Mouse (Mus musculus): ENCODE measurements around the gene Agpat1. TPM values are rescaled to one million over a fixed set of nuclear protein-coding genes. Genes with fewer than 3 reads are reported as not detected.

Gene Agpat1
- polyA plus RNA-seq, 2 experiments = 19.0 to 35.9 TPM

DNA sequence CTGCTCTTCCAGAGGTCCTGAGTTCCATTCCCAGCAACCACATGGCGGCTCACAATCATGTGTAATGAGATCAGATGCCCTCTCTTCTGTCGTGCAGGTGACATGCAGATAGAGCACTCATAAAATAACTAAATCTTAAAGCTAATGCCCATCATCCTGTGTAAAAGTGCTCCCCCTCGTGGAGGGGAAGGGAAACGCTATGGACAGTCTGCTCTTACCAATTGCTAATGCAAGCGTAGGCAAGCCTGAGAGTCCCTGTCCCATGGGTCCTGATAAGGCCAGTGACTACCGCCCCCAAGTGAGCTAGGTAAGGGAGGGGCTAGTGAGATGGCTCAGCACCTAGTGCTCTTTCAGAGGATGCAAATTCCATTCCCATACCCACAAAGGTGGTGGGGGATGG is 14.9 kb downstream of the Agpat1 start:
- Histone ChIP-seq H3K27ac (no peak overlapping the region), H3K9me3 (ENCODE audit: control insufficient read depth, low read length) (no peaks in the 10 kb centered on the region), H3K4me3 (ENCODE audit: insufficient read depth in 1 of 2, low read depth in 2 of 2, low read length in 2 of 2) (no peak overlapping the region), H3K4me1 (replicated peaks; ENCODE audit: control insufficient read depth in 2 of 2, insufficient read depth in 2 of 2, low read length in 1 of 2) (peaks cover 4% of the 10 kb centered on the region in 2 experiments; a peak in 2 of 4 replicates), H3K9ac (replicated peaks) (no peak overlapping the region), H3K36me3 (replicated peaks; ENCODE audit: control insufficient read depth, insufficient read depth, low read depth) (no peaks in the 10 kb centered on the region; the same call in 1 of the 2 replicates), H3K4me2 (ENCODE audit: low read depth) (no peak overlapping the region), H3K27me3 (ENCODE audit: control insufficient read depth, insufficient read depth, low read length) (no peaks in the 10 kb centered on the region)
- 4% methylated on average over 6 of the region's 6 CpGs for WGBS (ENCODE audit: insufficient replicate concordance)
- TF ChIP-seq EP300 (IDR thresholded peaks at IDR 0.05; ENCODE audit: low read depth) = no peak; the same call in 1 of the 2 replicates
- TF ChIP-seq CTCF (IDR thresholded peaks at IDR 0.05; ENCODE audit: low read depth) = peak; percentile 96
- DNase-seq (ENCODE audit: low read depth in 3 of 3, low spot score in 3 of 3) (peak; percentile 59 to 69 (median 68)), ATAC-seq (ENCODE audit: insufficient read depth) (peak; percentile 50)

GRCm38 (mm10) chr17:34621006-34621405 is 16.9 kb downstream of the Agpat1 start:
- Histone ChIP-seq H3K27ac (no peak overlapping the region), H3K9ac (replicated peaks) (no peak overlapping the region), H3K4me2 (ENCODE audit: low read depth) (no peak overlapping the region), H3K9me3 (ENCODE audit: control insufficient read depth, low read length) (no peaks in the 10 kb centered on the region), H3K36me3 (replicated peaks; ENCODE audit: control insufficient read depth, insufficient read depth, low read depth) (no peaks in the 10 kb centered on the region; the same call in 1 of the 2 replicates), H3K27me3 (ENCODE audit: control insufficient read depth, insufficient read depth, low read length) (no peaks in the 10 kb centered on the region), H3K4me3 (ENCODE audit: insufficient read depth in 1 of 2, low read depth in 2 of 2, low read length in 2 of 2) (no peak overlapping the region), H3K4me1 (replicated peaks; ENCODE audit: control insufficient read depth in 2 of 2, insufficient read depth in 2 of 2, low read length in 1 of 2) (peaks cover 4% of the 10 kb centered on the region in 2 experiments; a peak in 3 of 4 replicates)
- DNase-seq (ENCODE audit: low read depth in 3 of 3, low spot score in 3 of 3) (no peak), ATAC-seq (ENCODE audit: insufficient read depth) (no peak)
- TF ChIP-seq EP300 (IDR thresholded peaks at IDR 0.05; ENCODE audit: low read depth) (no peak), CTCF (IDR thresholded peaks at IDR 0.05; ENCODE audit: low read depth) (no peak)
- 78% methylated on average over 8 of the region's 8 CpGs for WGBS (ENCODE audit: insufficient replicate concordance)

DNA sequence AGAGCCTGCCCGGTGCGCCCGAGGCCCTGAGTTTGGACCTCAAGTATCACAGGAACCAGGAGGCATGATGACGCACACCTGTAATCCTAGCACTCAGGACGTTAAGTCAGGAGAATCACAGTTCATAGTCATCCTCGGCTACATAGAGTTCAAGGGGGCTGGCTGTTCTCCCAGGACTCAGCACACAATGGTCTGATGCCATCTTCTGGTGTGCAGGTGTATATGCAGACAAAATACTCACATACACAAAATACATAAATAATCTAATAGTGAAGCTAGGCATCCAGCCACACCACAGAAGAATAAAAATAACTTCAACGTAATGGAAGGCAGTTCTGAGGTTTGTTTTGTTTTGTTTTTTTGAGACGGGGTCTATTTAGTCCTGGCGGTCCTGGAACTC is 19.1 kb downstream of the Agpat1 start:
- TF ChIP-seq EP300 (IDR thresholded peaks at IDR 0.05; ENCODE audit: low read depth) (no peak), CTCF (IDR thresholded peaks at IDR 0.05; ENCODE audit: low read depth) (peak; percentile 38)
- no peak for ATAC-seq (ENCODE audit: insufficient read depth)
- H3K9ac ChIP-seq (replicated peaks) = no peak overlapping the region
- no peak overlapping the region for H3K4me2 ChIP-seq (ENCODE audit: low read depth)
- H3K4me3 ChIP-seq (ENCODE audit: insufficient read depth in 1 of 2, low read depth in 2 of 2, low read length in 2 of 2) = no peak overlapping the region
- 75% methylated on average over 9 of the region's 9 CpGs for WGBS (ENCODE audit: insufficient replicate concordance)
- no peak overlapping the region for H3K27ac ChIP-seq
- H3K27me3 ChIP-seq (ENCODE audit: control insufficient read depth, insufficient read depth, low read length) = peaks cover 3% of the 10 kb centered on the region
- no peaks in the 10 kb centered on the region; the same call in 1 of the 2 replicates for H3K36me3 ChIP-seq (replicated peaks; ENCODE audit: control insufficient read depth, insufficient read depth, low read depth)
- H3K4me1 ChIP-seq (replicated peaks; ENCODE audit: control insufficient read depth in 2 of 2, insufficient read depth in 2 of 2, low read length in 1 of 2) = peaks cover 4 to 9% of the 10 kb centered on the region in 2 experiments
- no peak for DNase-seq (ENCODE audit: low read depth in 3 of 3, low spot score in 3 of 3)
- no peaks in the 10 kb centered on the region for H3K9me3 ChIP-seq (ENCODE audit: control insufficient read depth, low read length)

DNA sequence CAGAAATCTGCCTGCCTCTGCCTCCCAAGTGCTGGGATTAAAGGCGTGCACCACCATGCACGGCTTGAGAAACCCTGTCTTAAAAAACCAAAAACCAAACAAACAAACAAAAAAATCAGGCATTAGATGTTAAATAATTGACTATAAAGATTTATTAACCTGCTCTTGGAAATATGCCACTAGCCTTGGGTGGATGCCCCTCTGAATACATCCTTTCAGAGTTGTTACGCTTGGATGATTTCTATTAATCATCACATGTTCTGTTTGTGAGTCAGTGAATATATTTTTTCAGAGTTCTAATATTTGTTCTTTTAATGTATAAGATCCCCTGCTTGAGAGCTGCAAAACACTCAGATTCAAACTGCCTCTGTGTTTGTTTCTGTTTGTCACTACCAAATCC is 20.9 kb downstream of the Agpat1 start:
- no peak overlapping the region for H3K9ac ChIP-seq (replicated peaks)
- ATAC-seq (ENCODE audit: insufficient read depth) = no peak
- TF ChIP-seq CTCF (IDR thresholded peaks at IDR 0.05; ENCODE audit: low read depth) = no peak
- no peak for TF ChIP-seq EP300 (IDR thresholded peaks at IDR 0.05; ENCODE audit: low read depth)
- peaks cover 21% of the 10 kb centered on the region for H3K27me3 ChIP-seq (ENCODE audit: control insufficient read depth, insufficient read depth, low read length)
- H3K9me3 ChIP-seq (ENCODE audit: control insufficient read depth, low read length) = no peaks in the 10 kb centered on the region
- H3K4me2 ChIP-seq (ENCODE audit: low read depth) = no peak overlapping the region
- H3K4me3 ChIP-seq (ENCODE audit: insufficient read depth in 1 of 2, low read depth in 2 of 2, low read length in 2 of 2) = no peak overlapping the region
- no peaks in the 10 kb centered on the region; the same call in 1 of the 2 replicates for H3K36me3 ChIP-seq (replicated peaks; ENCODE audit: control insufficient read depth, insufficient read depth, low read depth)
- no peak overlapping the region for H3K27ac ChIP-seq
- WGBS (ENCODE audit: insufficient replicate concordance) = 88% methylated on average over 3 of the region's 3 CpGs
- peaks cover 4 to 9% of the 10 kb centered on the region in 2 experiments for H3K4me1 ChIP-seq (replicated peaks; ENCODE audit: control insufficient read depth in 2 of 2, insufficient read depth in 2 of 2, low read length in 1 of 2)
- no peak for DNase-seq (ENCODE audit: low read depth in 3 of 3, low spot score in 3 of 3)

GRCm38 (mm10) chr17:34626062-34626772 is 22.2 kb downstream of the Agpat1 start:
- Histone ChIP-seq H3K4me3 (ENCODE audit: insufficient read depth in 1 of 2, low read depth in 2 of 2, low read length in 2 of 2) (peak overlapping the region; percentile 74 to 84), H3K4me2 (ENCODE audit: low read depth) (peak overlapping the region; percentile 88), H3K27me3 (ENCODE audit: control insufficient read depth, insufficient read depth, low read length) (peaks cover 33% of the 10 kb centered on the region), H3K36me3 (replicated peaks; ENCODE audit: control insufficient read depth, insufficient read depth, low read depth) (no peaks in the 10 kb centered on the region), H3K4me1 (replicated peaks; ENCODE audit: control insufficient read depth in 2 of 2, insufficient read depth in 2 of 2, low read length in 1 of 2) (peaks cover 4 to 9% of the 10 kb centered on the region in 2 experiments), H3K9me3 (ENCODE audit: control insufficient read depth, low read length) (no peaks in the 10 kb centered on the region), H3K9ac (replicated peaks) (peak overlapping the region; percentile 68), H3K27ac (no peak overlapping the region)
- DNase-seq (ENCODE audit: low read depth in 3 of 3, low spot score in 3 of 3) (no peak), ATAC-seq (ENCODE audit: insufficient read depth) (no peak)
- no peak for TF ChIP-seq CTCF (IDR thresholded peaks at IDR 0.05; ENCODE audit: low read depth)
- TF ChIP-seq EP300 (IDR thresholded peaks at IDR 0.05; ENCODE audit: low read depth) = no peak
- 46% methylated on average over 16 of the region's 16 CpGs for WGBS (ENCODE audit: insufficient replicate concordance)
